Mouse (Mus musculus): ENCODE results near the gene 1700029H14Rik. TPM values are rescaled to one million over a fixed set of nuclear protein-coding genes. Genes with fewer than 3 reads are reported as not detected.

1700029H14Rik gene
- total RNA-seq, 2 experiments from 2014 or later: not detected

- no peak for DNase-seq
These were observed 57.2 kb downstream of the 1700029H14Rik start for GRCm38 (mm10) chr8:13504894-13505674.

GRCm38 (mm10) chr8:13503936-13504606 lies 58.2 kb downstream of the 1700029H14Rik start:
- no peak for DNase-seq

- no peak for DNase-seq
These were observed 61.0 kb downstream of the 1700029H14Rik start for GRCm38 (mm10) chr8:13501221-13501620.

Other genes starting within 250 kb of the 1700029H14Rik start
- 10 to 100 TPM; 45.1 to 48.4 TPM for gene Tfdp1, start 223.7 kb downstream of the 1700029H14Rik start, total RNA-seq (2021)
- not detected for gene Atp4b, start 165.6 kb downstream of the 1700029H14Rik start, total RNA-seq (2021)
- under 1 TPM; 0.02 TPM for gene Grk1, start 157.4 kb downstream of the 1700029H14Rik start, total RNA-seq (2021)
- 1 to 10 TPM; 3.9 to 7.5 TPM for gene Tmem255b, start 127.3 kb downstream of the 1700029H14Rik start, total RNA-seq (2021)
- gene Gas6, start 68.0 kb downstream of the 1700029H14Rik start, total RNA-seq (2021): 10 to 100 TPM; 79.3 to 82.1 TPM
- 10 to 100 TPM; 20.4 to 34.0 TPM for gene Rasa3, start 115.1 kb upstream of the 1700029H14Rik start, total RNA-seq (2021)
- gene Cfap97d2, start 143.4 kb upstream of the 1700029H14Rik start, total RNA-seq (2021): not detected
- 10 to 100 TPM; 41.8 to 46.6 TPM for gene Cdc16, start 195.2 kb upstream of the 1700029H14Rik start, total RNA-seq (2021)
- 10 to 100 TPM; 14.8 to 17.4 TPM for gene Upf3a, start 223.2 kb upstream of the 1700029H14Rik start, total RNA-seq (2021)

Measured in gastrocnemius, postnatal 10 days (tissue).